Mouse (Mus musculus): Measurements from ENCODE around the gene 2310079G19Rik.

- TF ChIP-seq SRF (IDR thresholded peaks at IDR 0.05; ENCODE audit: control insufficient read depth, insufficient read length, low read depth): no peak
- no peak for TF ChIP-seq MAX (IDR thresholded peaks at IDR 0.05; ENCODE audit: low read depth)
- TF ChIP-seq POLR2A (IDR thresholded peaks at IDR 0.05; ENCODE audit: insufficient read length, low read depth): no peak
- TF ChIP-seq CEBPB (IDR thresholded peaks at IDR 0.05; ENCODE audit: insufficient read depth, poor library complexity, severe bottlenecking): no peak
- TF ChIP-seq E2F4 (IDR thresholded peaks at IDR 0.05; ENCODE audit: insufficient read depth): no peak
- no peak for TF ChIP-seq TCF12 (IDR thresholded peaks at IDR 0.05; ENCODE audit: insufficient read depth, poor library complexity, severe bottlenecking)
Measured at GRCm38 (mm10) chr16:88647358-88647846, 19.9 kb upstream of the 2310079G19Rik start, which contains the start of gene Krtap26-1.
